Mouse (Mus musculus) heart, postnatal 0 days (tissue): ENCODE results near the gene Ankrd26. TPM values are rescaled to one million over a fixed set of nuclear protein-coding genes. Genes with fewer than 3 reads are reported as not detected.

Source experiments
- ATAC-seq: fragments of 200-750 bp; cut with Nextera tagmentation; 2 replicates; pipeline ENCODE4 v1.8.0; 2017; ENCODE audit warnings: low read depth, moderate number of reproducible peaks, moderate library complexity; ENCODE audit not compliant: insufficient read depth
- DNase-seq: peaks from one replicate; pipeline ENCODE4 v3.0.0-alpha.2; 2016; ENCODE audit warnings: low spot score
- H3K27ac ChIP-seq: fragments of 300-500 bp; sonication (generic); 2 replicates; pipeline ENCODE4 v1.5.1; 2014; ENCODE audit warnings: low read depth, mild to moderate bottlenecking
- H3K27me3 ChIP-seq: fragments of 300-500 bp; sonication (generic); 2 replicates; pipeline ENCODE4 v1.6.1; 2014; ENCODE audit warnings: low read length, mixed read lengths; ENCODE audit not compliant: control insufficient read depth, insufficient read depth
- H3K36me3 ChIP-seq: fragments of 300-500 bp; sonication (generic); replicated peaks from 2 replicates; pipeline ENCODE4 v1.6.1; 2014; ENCODE audit warnings: low read length, mixed read lengths; ENCODE audit not compliant: control insufficient read depth, insufficient read depth
- H3K4me1 ChIP-seq: fragments of 300-500 bp; sonication (generic); 2 replicates; pipeline ENCODE4 v1.6.1; 2014; ENCODE audit warnings: antibody characterized with exemption; ENCODE audit not compliant: control insufficient read depth, insufficient read depth
- H3K4me2 ChIP-seq: fragments of 300-500 bp; sonication (generic); 2 replicates; pipeline ENCODE4 v1.6.1; 2014; ENCODE audit warnings: low read depth, mild to moderate bottlenecking, low read length, moderate library complexity
- H3K4me3 ChIP-seq: fragments of 300-500 bp; sonication (generic); 2 replicates; pipeline ENCODE4 v1.5.1; 2014; ENCODE audit warnings: low read depth, low read length
- H3K9ac ChIP-seq: fragments of 300-500 bp; sonication (generic); replicated peaks from 2 replicates; pipeline ENCODE4 v1.6.1; 2014; ENCODE audit warnings: low read depth, low read length, mixed read lengths
- H3K9me3 ChIP-seq: fragments of 300-500 bp; sonication (generic); replicated peaks from 2 replicates; pipeline ENCODE4 v1.6.1; 2016; ENCODE audit warnings: low read length; ENCODE audit not compliant: control insufficient read depth
- CTCF ChIP-seq: IDR thresholded peaks from 2 replicates; pipeline ENCODE4 v1.5.1; 2016; ENCODE audit warnings: antibody characterized with exemption, control low read depth, low read depth
- EP300 ChIP-seq: IDR thresholded peaks from 2 replicates; pipeline ENCODE4 v1.6.1; 2016; ENCODE audit warnings: antibody characterized with exemption, low read depth
- WGBS: fragments of 180-500 bp; shearing (Covaris S2); extraction: QIAGEN DNeasy Blood & Tissue Kit; methylation state at CpG from one replicate; pipeline ENCODE4 v1.1.7; 2014; 5-methylcytosine and 5-hydroxymethylcytosine counted together
- polyA plus RNA-seq: library from polyadenylated mRNA; unstranded; fragments of >200 nt; fragmentation: Nextera tagmentation; extraction: Ambion mirVana; gene quantifications from 2 replicates; pipeline ENCODE4 v1.2.1, GENCODE M21; 2015
- total RNA-seq: library from RNA; depleted of rRNA; stranded (reverse); fragments of >200 nt; gene quantifications from 2 replicates; pipeline ENCODE4 v1.2.3, GENCODE M21; 2014; ENCODE audit warnings: low replicate concordance; rRNA removed

Ankrd26 gene
- total and polyA plus RNA-seq, 2 experiments from 2014 or later = 2.6 to 3.9 TPM

GRCm38 (mm10) chr6:118454452-118454851 lies 107.6 kb downstream of the Ankrd26 start:
- no peak overlapping the region for H3K27ac ChIP-seq
- no peak for ATAC-seq

More at GRCm38 (mm10) chr6:118454452-118454851, 107.6 kb downstream of the Ankrd26 start:
- Histone ChIP-seq H3K4me1 (no peaks in the 10 kb centered on the region), H3K9ac (peak overlapping the region; percentile 70), H3K27me3 (no peaks in the 10 kb centered on the region), H3K4me2 (peak overlapping the region; percentile 91), H3K4me3 (peak overlapping the region; percentile 78), H3K36me3 (no peaks in the 10 kb centered on the region), H3K9me3 (no peaks in the 10 kb centered on the region)
- TF ChIP-seq EP300 = no peak
- TF ChIP-seq CTCF = no peak
- 42% methylated on average over 8 of the region's 8 CpGs for WGBS
- no peak for DNase-seq

Other genes starting within 250 kb of the Ankrd26 start
- gene Bms1, start 142.8 kb downstream of the Ankrd26 start, total RNA-seq = 8.7 and 17.6 TPM in 2 replicates
- gene Bms1, start 142.8 kb downstream of the Ankrd26 start, polyA plus RNA-seq = 10.7 and 11.5 TPM in 2 replicates
- gene Zfp248, start 106.7 kb downstream of the Ankrd26 start, total RNA-seq = 0.31 and 2.7 TPM in 2 replicates
- gene Zfp248, start 106.7 kb downstream of the Ankrd26 start, polyA plus RNA-seq = 2.2 and 2.4 TPM in 2 replicates
- gene Zfp9, start 82.9 kb downstream of the Ankrd26 start, total RNA-seq = 4.6 and 6.4 TPM in 2 replicates
- gene Zfp9, start 82.9 kb downstream of the Ankrd26 start, polyA plus RNA-seq = 2.9 and 3.0 TPM in 2 replicates